Mouse (Mus musculus) embryonic facial prominence, embryonic 10.5 days (tissue): ENCODE measurements around the gene 1700018G05Rik. TPM values are rescaled to one million over a fixed set of nuclear protein-coding genes. Genes with fewer than 3 reads are reported as not detected.

ENCODE experiments used
- polyA plus RNA-seq: library from polyadenylated mRNA; unstranded; fragments of >200 nt; fragmentation: Nextera tagmentation; extraction: Ambion mirVana; gene quantifications from 2 replicates; pipeline ENCODE4 v1.2.1, GENCODE M21; 2016

The 1700018G05Rik gene
- polyA plus RNA-seq, 1 experiment from 2014 or later: not detected

Other genes starting within 250 kb of the 1700018G05Rik start
- gene Gm3880, start 241.4 kb upstream of the 1700018G05Rik start, polyA plus RNA-seq: not detected in 2 replicates
- not detected in 2 replicates for gene Gm9112, start 220.7 kb upstream of the 1700018G05Rik start, polyA plus RNA-seq
- not detected in 2 replicates for gene Dmrtc1b, start 220.5 kb upstream of the 1700018G05Rik start, polyA plus RNA-seq
- not detected in 2 replicates for gene Dmrtc1c1, start 125.4 kb upstream of the 1700018G05Rik start, polyA plus RNA-seq
- gene Dmrtc1c2, start 73.8 kb upstream of the 1700018G05Rik start, polyA plus RNA-seq: not detected in 2 replicates
- not detected in 2 replicates for gene 1700031F05Rik, start 60.4 kb upstream of the 1700018G05Rik start, polyA plus RNA-seq
- 0.39 and 0.43 TPM in 2 replicates for gene Dmrtc1a, start 19.7 kb upstream of the 1700018G05Rik start, polyA plus RNA-seq
- not detected in 2 replicates for gene 1700011M02Rik, start 19.5 kb upstream of the 1700018G05Rik start, polyA plus RNA-seq